Mouse (Mus musculus) gastrocnemius, adult 2 months (tissue): ENCODE results near the gene 2510039O18Rik. TPM values are rescaled to one million over a fixed set of nuclear protein-coding genes. Genes with fewer than 3 reads are reported as not detected.

ENCODE experiments used
- DNase-seq: peaks from one replicate; pipeline ENCODE4 v3.0.0; 2022
- H3K27ac ChIP-seq: fragments of 200-600 bp; 2 replicates; pipeline ENCODE4 v1.8.1; 2022; ENCODE audit warnings: mild to moderate bottlenecking
- H3K4me3 ChIP-seq: fragments of 200-600 bp; 2 replicates; pipeline ENCODE4 v1.8.1; 2022; ENCODE audit warnings: mild to moderate bottlenecking, moderate library complexity
- CTCF ChIP-seq: fragments of 200-600 bp; IDR thresholded peaks from 2 replicates; pipeline ENCODE4 v1.8.1; 2022; ENCODE audit warnings: antibody characterized with exemption, mild to moderate bottlenecking, moderate library complexity
- intact Hi-C: fragments of 180-260 bp; cut with DNase I; formaldehyde crosslinking; loops from one replicate; pipeline ENCODE4 v1.15.1; 2025
- total RNA-seq, 2 experiments: library from RNA; stranded (reverse); gene quantifications; 2 replicates each; pipeline ENCODE4 v1.2.3; 2021

Gene 2510039O18Rik
- total RNA-seq, 2 experiments from 2014 or later, result 17.0 to 21.5 TPM

DNA sequence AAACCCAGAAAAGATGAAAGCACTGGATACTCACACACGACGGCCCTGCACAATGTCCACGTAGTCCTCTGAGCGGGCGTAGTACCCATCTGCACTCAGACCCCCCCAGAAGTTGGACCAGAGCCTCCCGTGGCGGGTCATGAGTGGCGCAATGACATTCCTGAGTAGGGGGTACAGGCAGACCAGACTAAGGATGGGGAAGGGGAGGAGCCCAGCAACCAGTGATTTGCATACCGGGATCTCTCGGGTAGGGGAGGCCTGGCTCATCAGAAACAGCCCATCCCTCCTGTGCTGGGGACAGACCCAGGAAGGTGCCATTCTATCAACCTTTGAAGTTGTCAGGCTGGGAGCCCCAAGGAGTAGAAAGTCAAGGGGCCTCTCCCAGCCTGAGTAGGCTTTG lies 19.7 kb upstream of the 2510039O18Rik start:
- Histone ChIP-seq H3K4me3 (no peak overlapping the region), H3K27ac (no peak overlapping the region)
- no peak for DNase-seq
- TF ChIP-seq CTCF, result no peak
- intact Hi-C loops, result no loop called here

DNA sequence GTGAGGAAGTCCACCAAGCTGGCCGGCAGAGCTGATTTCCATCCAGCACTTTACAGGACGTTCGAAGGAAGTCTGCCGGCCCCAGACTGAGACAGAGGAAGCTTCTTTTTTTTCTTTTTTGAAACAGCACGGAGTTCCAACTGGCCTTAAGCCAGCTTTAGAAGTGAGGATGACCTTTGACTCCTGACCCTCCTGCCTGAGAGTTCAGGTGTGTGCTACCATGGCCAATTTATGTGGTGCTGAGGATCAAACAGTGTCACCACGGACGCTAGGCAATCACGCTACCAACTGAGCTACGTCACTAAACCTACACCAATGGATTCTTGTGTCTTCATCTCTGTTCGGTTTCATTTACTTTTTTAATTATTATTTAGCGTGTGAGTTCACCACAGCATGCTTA lies 18.4 kb upstream of the 2510039O18Rik start:
- intact Hi-C loops, result no loop called here
- no peak for DNase-seq
- Histone ChIP-seq H3K27ac (no peak overlapping the region), H3K4me3 (no peak overlapping the region)
- TF ChIP-seq CTCF, result no peak

DNA sequence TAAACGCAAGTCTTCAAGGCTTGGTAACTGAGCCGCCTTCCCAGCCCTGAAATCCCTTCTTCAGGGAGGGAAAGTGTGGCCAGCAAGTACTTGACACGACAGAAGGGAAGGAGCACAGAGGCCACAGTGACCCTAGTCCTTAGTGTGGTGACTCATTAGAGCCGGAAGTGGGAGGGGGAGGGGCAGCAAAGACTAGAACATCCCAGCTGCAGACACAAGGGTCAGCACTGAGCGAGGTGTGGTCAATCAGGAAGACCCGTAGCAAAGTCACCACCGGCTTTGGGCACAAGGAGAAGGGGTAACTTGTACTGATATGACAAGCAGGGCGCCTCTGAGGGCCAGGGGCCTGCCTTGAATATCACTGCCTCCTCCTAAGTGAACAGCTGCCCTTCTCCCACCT lies 13.0 kb upstream of the 2510039O18Rik start:
- intact Hi-C loops, result no loop called here
- Histone ChIP-seq H3K27ac (peak overlapping the region; percentile 63), H3K4me3 (no peak overlapping the region)
- DNase-seq, result peak; percentile 69
- TF ChIP-seq CTCF, result no peak

DNA sequence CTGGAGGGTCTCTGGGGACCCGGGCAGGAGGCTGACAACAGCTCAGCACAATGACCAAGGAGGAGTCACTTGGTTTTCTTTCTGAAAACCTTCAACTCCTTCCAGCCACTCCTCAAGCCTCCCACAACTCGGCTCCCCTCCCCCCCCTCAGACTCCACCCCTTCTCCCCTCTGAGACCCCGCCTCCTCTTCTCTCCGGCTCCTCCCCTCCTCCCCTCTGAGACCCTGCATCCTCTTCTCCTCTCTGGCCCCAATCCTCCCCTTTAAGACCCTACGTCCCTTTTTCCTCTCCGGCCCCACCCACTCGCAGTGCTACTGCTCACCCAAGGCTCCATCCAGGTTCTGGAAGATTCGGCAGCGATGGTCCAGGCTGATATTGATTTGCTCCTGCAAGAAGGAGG lies 12.6 kb upstream of the 2510039O18Rik start:
- intact Hi-C loops, result no loop called here
- DNase-seq, result no peak
- H3K27ac ChIP-seq, result peak overlapping the region; percentile 63
- H3K4me3 ChIP-seq, result no peak overlapping the region
- TF ChIP-seq CTCF, result no peak

DNA sequence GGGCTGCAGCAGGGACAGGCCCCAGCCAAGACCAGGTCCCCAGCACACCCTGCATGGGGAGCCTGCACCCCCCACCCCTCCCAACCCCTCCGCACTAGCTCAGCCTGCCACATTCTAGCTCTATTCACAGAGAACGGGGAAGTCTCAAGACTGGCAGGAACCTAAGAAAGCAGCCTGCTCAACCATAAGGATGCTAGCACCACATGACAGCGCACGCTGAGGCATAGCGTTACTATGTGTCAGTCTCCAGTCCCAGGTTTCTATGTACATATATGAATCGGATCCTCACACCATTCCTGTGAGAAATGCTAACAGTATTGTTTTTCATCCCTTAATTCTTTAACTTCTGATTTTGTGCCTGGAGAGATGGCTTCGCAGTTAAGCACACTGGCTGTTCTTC lies 12.2 kb upstream of the 2510039O18Rik start:
- H3K4me3 ChIP-seq, result no peak overlapping the region
- DNase-seq, result no peak
- intact Hi-C loops, result no loop called here
- H3K27ac ChIP-seq, result no peak overlapping the region
- no peak for TF ChIP-seq CTCF

DNA sequence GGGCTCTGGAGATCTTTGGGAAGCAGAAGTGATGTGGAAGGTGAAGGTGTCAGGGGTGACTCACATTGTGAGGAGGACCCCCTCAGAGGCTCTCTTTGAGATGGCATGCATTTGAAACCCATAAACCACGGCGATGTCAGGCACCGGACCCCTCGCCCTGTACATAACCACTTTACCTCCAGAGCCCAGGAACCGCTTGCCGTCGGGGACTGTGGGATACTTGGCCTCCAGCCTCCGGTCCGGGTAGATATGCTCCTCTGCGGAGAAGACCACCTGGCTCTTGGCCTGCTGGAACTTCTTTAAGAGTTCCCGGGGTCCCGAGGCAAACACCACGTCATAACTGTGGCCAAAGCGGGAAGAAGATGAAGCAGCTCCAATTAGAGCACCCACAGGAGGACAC lies 9.7 kb upstream of the 2510039O18Rik start:
- no peak for TF ChIP-seq CTCF
- H3K4me3 ChIP-seq, result no peak overlapping the region
- no peak for DNase-seq
- intact Hi-C loops, result no loop called here
- H3K27ac ChIP-seq, result no peak overlapping the region

DNA sequence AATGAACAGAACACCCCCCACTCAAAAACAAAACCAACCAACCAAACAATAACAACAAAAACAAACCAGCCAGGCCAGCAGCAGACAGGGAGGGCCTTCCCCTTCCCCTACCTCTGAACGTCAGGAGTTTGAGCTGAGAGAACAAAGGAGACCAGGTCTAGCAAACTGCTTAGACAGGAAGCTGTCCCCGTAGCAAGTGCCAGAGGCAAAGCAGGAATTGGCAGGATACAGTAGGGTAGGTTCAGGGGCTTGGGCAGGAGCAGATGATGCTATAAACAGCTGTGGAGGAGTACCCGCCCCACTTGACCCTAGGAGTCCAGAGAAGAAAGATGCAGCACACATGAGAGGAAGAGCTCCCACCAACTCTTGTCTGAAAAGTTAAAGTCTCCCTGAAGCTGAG lies 6.6 kb upstream of the 2510039O18Rik start:
- no peak for DNase-seq
- Histone ChIP-seq H3K27ac (peak overlapping the region; percentile 63), H3K4me3 (peak overlapping the region; percentile 95)
- intact Hi-C loops, result no loop called here
- TF ChIP-seq CTCF, result no peak

DNA sequence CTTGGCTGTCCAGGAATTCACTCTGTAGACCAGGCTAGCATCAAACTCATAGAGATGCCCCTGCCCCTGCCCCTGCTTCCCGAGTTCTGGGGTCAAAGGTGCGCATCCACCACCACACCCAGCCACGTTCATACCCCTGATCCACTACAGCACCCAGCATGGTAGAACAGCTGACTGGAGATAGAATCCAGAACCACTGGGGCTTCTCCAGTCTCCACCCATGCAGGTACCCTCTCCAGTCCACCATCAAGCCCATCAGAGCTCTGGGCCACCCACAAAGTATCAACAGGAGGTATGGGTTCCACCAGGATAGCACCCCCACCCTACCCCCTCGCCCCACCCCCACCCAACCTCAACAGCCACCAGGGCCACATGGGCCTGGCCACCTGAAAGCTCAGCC lies 6.1 kb upstream of the 2510039O18Rik start:
- no peak for DNase-seq
- Histone ChIP-seq H3K4me3 (peak overlapping the region; percentile 95), H3K27ac (peak overlapping the region; percentile 63)
- intact Hi-C loops, result no loop called here
- TF ChIP-seq CTCF, result no peak

DNA sequence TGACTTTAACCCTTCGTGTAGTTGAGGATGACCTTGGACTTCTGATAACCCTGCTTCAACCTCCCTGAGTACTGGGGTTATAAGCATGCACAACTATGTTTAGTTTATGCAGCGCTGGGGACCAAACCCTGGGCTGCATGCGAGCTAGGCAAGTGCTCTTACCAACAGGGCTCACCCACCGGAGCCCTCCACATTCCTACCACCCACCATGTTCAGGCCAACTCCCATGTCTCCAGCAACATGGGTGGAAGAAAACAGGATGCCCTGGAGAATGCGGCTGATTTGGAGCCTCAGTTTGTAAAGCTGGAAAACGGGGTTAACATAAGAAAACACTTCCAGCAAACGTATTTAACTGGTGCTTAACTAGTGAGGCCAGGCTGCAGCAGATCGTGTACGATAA lies 4.8 kb upstream of the 2510039O18Rik start:
- Histone ChIP-seq H3K4me3 (peak overlapping the region; percentile 95), H3K27ac (peak overlapping the region; percentile 98)
- TF ChIP-seq CTCF, result no peak
- no peak for DNase-seq
- intact Hi-C loops, result no loop called here

DNA sequence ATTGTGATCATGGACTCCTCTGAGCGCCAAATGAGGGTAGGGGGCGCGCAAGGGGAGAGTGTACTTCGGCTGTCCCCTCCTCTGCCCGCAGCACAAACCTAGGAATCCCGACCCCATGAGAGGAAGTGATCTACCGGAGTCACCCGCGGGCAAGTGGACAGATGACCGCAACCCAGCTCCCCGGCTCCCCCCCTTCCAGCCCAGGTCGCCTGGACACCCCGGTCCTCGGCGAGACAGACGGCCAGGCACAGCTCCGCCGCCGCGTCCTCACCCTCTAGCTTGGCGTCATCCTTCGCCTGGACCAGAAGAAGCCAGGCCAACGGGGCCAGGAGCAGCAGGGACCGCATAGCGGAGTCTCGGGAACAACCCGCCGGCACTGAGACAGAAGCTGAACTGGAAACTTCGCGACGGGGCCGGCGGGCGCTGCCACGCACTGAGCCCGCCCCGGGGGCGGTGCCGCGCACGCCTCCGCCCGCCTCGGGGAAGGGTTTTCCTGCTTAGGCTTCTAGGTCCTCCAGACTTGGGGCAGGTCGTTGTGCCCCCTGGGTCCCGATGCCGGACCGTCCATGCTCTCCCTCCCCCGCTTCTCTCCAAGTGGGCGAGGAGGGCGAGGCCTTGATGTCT lies 4.3 kb upstream of the 2510039O18Rik start, which contains the start of gene Plod1:
Gene Plod1 (minus strand): TSS at position 437 of the 624 bp plus-strand sequence.
- no peak for TF ChIP-seq CTCF
- peak; percentile 93 for DNase-seq
- Histone ChIP-seq H3K4me3 (peak within 1 kb of the TSS; percentile 95), H3K27ac (peak within 1 kb of the TSS; percentile 98)
- intact Hi-C loops, result no loop called here

DNA sequence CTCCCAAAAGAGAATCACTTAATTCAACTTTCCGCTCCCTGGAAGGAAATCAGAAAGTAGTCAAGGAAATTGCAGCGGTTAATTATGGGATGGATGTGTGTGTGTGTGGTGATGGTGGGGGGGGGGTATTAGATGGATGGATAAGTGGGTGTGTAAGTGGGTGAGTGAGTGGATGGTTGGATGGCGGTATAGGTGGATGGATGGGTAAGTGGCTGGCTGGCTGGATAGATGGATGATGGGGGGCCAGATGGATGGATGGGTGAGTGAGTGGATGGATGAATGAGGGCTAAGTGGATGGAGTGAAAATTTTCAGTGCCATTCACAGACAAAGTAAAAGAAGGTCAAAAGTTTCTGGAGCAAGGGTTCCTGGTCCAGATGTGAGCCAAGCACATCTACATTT lies 3.7 kb upstream of the 2510039O18Rik start:
- intact Hi-C loops, result no loop called here
- peak overlapping the region; percentile 95 for H3K4me3 ChIP-seq
- no peak for TF ChIP-seq CTCF
- peak overlapping the region; percentile 98 for H3K27ac ChIP-seq
- no peak for DNase-seq

DNA sequence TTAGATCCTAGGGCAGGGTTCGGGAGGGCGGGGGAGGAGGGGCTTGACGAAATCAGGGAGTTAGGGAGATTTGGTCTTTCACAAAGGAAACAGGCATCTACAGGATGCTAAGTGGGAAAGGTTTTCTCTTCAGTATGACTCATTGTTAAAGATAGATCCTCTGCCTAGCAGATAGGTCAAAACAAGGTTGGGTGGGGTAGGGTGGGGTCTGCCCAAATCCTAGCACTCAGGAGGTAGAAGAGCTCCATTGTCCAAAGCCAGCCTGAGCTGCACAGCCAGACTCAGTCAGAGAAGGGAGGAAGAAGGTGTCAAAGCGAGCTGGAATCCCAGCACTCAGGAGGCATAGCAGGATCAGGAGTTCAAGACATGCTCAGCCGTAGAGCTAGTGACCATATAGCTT lies 3.2 kb upstream of the 2510039O18Rik start:
- H3K27ac ChIP-seq, result peak overlapping the region; percentile 98

DNA sequence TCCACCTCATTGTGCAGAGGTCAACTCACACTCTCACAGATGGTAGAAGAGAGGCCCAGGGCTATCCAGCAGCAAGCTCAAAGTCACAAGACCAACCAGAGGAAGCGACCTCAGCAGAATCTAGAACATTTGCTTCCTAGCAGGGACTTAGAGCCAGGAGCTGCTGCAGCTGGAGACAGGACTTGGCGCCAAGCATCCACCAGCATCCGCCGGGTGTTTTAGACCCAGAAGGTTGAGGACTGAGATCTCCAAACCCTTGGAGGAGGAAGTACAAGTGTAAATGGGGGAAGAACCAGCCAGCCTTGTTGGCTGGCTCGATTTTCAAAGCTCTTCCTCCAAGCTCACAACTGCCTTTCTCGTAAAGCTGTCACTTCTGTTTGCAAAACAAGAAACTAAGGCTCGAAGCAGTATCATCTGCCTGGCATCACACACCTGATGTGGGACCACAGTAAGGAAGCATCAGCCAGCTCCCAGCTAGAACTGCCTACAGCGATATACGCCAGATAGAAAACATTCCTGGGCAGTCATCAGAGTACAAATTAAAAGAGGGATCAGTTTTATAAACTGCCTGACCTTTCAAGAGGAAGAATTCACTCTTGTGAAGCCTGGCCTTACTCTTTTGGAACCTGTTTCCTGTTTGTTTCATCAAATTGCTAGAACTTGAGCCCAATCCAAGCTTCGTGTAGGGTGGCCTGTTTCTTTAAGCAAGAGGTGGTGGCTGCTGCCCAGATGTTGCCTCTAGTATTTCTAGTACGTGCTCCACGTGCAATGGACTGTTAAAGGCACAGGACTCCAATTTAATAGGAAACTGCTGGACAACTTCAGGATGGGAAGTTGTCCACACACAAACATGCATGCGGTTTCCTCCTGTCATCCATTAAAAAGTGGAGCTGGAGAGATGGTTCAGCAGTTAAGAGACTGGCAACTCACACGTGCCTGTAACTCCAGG lies 2.3 kb upstream of the 2510039O18Rik start:
- intact Hi-C loops, result no loop called here
- no peak for TF ChIP-seq CTCF
- Histone ChIP-seq H3K4me3 (peak overlapping the region; percentile 13), H3K27ac (peak overlapping the region; percentile 98)
- peak; percentile 75 for DNase-seq

More for the DNA sequence above, 3.2 kb upstream of the 2510039O18Rik start:
- no peak for TF ChIP-seq CTCF
- no peak for DNase-seq
- intact Hi-C loops, result no loop called here
- H3K4me3 ChIP-seq, result peak overlapping the region; percentile 95
